Mouse (Mus musculus) midbrain, embryonic 10.5 days (tissue): ENCODE data around the gene Fance. TPM values are rescaled to one million over a fixed set of nuclear protein-coding genes. Genes with fewer than 3 reads are reported as not detected.

Experiments used
- DNase-seq: peaks from one replicate; pipeline ENCODE4 v3.0.0-alpha.2; 2017; ENCODE audit warnings: low spot score
- H3K27ac ChIP-seq: fragments of 300-500 bp; sonication (generic); replicated peaks from 2 replicates; pipeline ENCODE4 v1.5.1; 2016; ENCODE audit warnings: mild to moderate bottlenecking
- H3K27me3 ChIP-seq: fragments of 300-500 bp; sonication (generic); 2 replicates; pipeline ENCODE4 v1.6.1; 2016; ENCODE audit warnings: low read depth, mild to moderate bottlenecking; ENCODE audit not compliant: poor library complexity, severe bottlenecking
- H3K36me3 ChIP-seq: fragments of 300-500 bp; sonication (generic); 2 replicates; pipeline ENCODE4 v1.6.1; 2016; ENCODE audit warnings: mild to moderate bottlenecking, moderate library complexity
- H3K4me1 ChIP-seq: fragments of 300-500 bp; sonication (generic); 2 replicates; pipeline ENCODE4 v1.6.1; 2016
- H3K4me3 ChIP-seq: fragments of 300-500 bp; sonication (generic); 2 replicates; pipeline ENCODE4 v1.5.1; 2016; ENCODE audit warnings: mild to moderate bottlenecking, moderate library complexity
- H3K9me3 ChIP-seq: fragments of 300-500 bp; sonication (generic); replicated peaks from 2 replicates; pipeline ENCODE4 v1.6.1; 2016; ENCODE audit warnings: mild to moderate bottlenecking
- WGBS: fragments of 180-500 bp; shearing (Covaris S2); methylation state at CpG from one replicate; pipeline ENCODE4 v1.1.7; 2016; 5-methylcytosine and 5-hydroxymethylcytosine counted together
- polyA plus RNA-seq: library from polyadenylated mRNA; unstranded; fragments of >200 nt; fragmentation: Nextera tagmentation; extraction: Ambion mirVana; gene quantifications from 2 replicates; pipeline ENCODE4 v1.2.1, GENCODE M21; 2016

Fance gene
- polyA plus RNA-seq, 1 experiment from 2014 or later = 30.8 TPM

GRCm38 (mm10) chr17:28298888-28299287 lies 14.4 kb upstream of the Fance start:
- DNase-seq = no peak
- Histone ChIP-seq H3K27ac (peak overlapping the region; percentile 77; the same call in 1 of the 2 replicates), H3K9me3 (no peaks in the 10 kb centered on the region), H3K27me3 (no peaks in the 10 kb centered on the region), H3K4me1 (peaks cover 42% of the 10 kb centered on the region), H3K36me3 (peaks cover 21% of the 10 kb centered on the region), H3K4me3 (no peak overlapping the region)
- 96% methylated on average over 17 of the region's 17 CpGs for WGBS

GRCm38 (mm10) chr17:28299669-28300320 lies 13.5 kb upstream of the Fance start:
- H3K4me3 ChIP-seq = peak overlapping the region; percentile 14; the same call in 1 of the 2 replicates
- H3K9me3 ChIP-seq = no peaks in the 10 kb centered on the region
- peaks cover 45% of the 10 kb centered on the region for H3K4me1 ChIP-seq
- H3K27me3 ChIP-seq = no peaks in the 10 kb centered on the region
- peak overlapping the region; percentile 77 for H3K27ac ChIP-seq
- H3K36me3 ChIP-seq = peaks cover 21% of the 10 kb centered on the region
- WGBS = 55% methylated on average over 11 of the region's 11 CpGs
- DNase-seq = no peak

GRCm38 (mm10) chr17:28300323-28300722 lies 13.0 kb upstream of the Fance start:
- H3K4me1 ChIP-seq = peaks cover 40% of the 10 kb centered on the region
- peak overlapping the region; percentile 77 for H3K27ac ChIP-seq
- H3K27me3 ChIP-seq = no peaks in the 10 kb centered on the region
- WGBS = 22% methylated on average over 9 of the region's 9 CpGs
- no peak overlapping the region for H3K4me3 ChIP-seq
- H3K9me3 ChIP-seq = no peaks in the 10 kb centered on the region
- H3K36me3 ChIP-seq = peaks cover 21% of the 10 kb centered on the region
- DNase-seq = peak; percentile 51

GRCm38 (mm10) chr17:28300850-28301249 lies 12.5 kb upstream of the Fance start:
- Histone ChIP-seq H3K4me1 (peaks cover 38% of the 10 kb centered on the region), H3K36me3 (peaks cover 21% of the 10 kb centered on the region), H3K4me3 (no peak overlapping the region), H3K27me3 (no peaks in the 10 kb centered on the region), H3K9me3 (no peaks in the 10 kb centered on the region), H3K27ac (peak overlapping the region; percentile 77)
- 72% methylated on average over 3 of the region's 3 CpGs for WGBS
- no peak for DNase-seq

GRCm38 (mm10) chr17:28305172-28305571 lies 8.1 kb upstream of the Fance start:
- H3K36me3 ChIP-seq = no peaks in the 10 kb centered on the region
- peaks cover 27% of the 10 kb centered on the region for H3K4me1 ChIP-seq
- DNase-seq = no peak
- 59% methylated on average over 10 of the region's 10 CpGs for WGBS
- H3K9me3 ChIP-seq = no peaks in the 10 kb centered on the region
- no peak overlapping the region for H3K4me3 ChIP-seq
- no peaks in the 10 kb centered on the region for H3K27me3 ChIP-seq
- H3K27ac ChIP-seq = no peak overlapping the region

- Histone ChIP-seq H3K27me3 (no peaks in the 10 kb centered on the region), H3K9me3 (no peaks in the 10 kb centered on the region), H3K36me3 (no peaks in the 10 kb centered on the region), H3K4me1 (peaks cover 19% of the 10 kb centered on the region), H3K27ac (peak overlapping the region; percentile 57; the same call in 1 of the 2 replicates), H3K4me3 (no peak overlapping the region)
- peak; percentile 86 for DNase-seq
- WGBS = 21% methylated on average over 18 of the region's 18 CpGs
These were observed 4.8 kb upstream of the Fance start for GRCm38 (mm10) chr17:28308297-28309195.

- Histone ChIP-seq H3K4me1 (peaks cover 32% of the 10 kb centered on the region), H3K36me3 (peaks cover 7% of the 10 kb centered on the region), H3K27ac (no peak overlapping the region), H3K9me3 (no peaks in the 10 kb centered on the region), H3K27me3 (no peaks in the 10 kb centered on the region), H3K4me3 (no peak overlapping the region)
- no peak for DNase-seq
- WGBS = 84% methylated on average over 3 of the region's 3 CpGs
These were observed 2.5 kb upstream of the Fance start for GRCm38 (mm10) chr17:28310831-28311230.

GRCm38 (mm10) chr17:28311366-28312132 lies 1.8 kb upstream of the Fance start:
- H3K27ac ChIP-seq = no peak overlapping the region
- peaks cover 14% of the 10 kb centered on the region for H3K36me3 ChIP-seq
- H3K27me3 ChIP-seq = no peaks in the 10 kb centered on the region
- WGBS = 84% methylated on average over 5 of the region's 5 CpGs
- peaks cover 39% of the 10 kb centered on the region for H3K4me1 ChIP-seq
- no peaks in the 10 kb centered on the region for H3K9me3 ChIP-seq
- no peak for DNase-seq
- H3K4me3 ChIP-seq = no peak overlapping the region

GRCm38 (mm10) chr17:28312232-28313211 lies 797 bp upstream of the Fance start:
- Histone ChIP-seq H3K36me3 (peaks cover 24% of the 10 kb centered on the region), H3K27me3 (no peaks in the 10 kb centered on the region), H3K4me1 (peaks cover 48% of the 10 kb centered on the region), H3K27ac (peak overlapping the region; percentile 95), H3K9me3 (no peaks in the 10 kb centered on the region), H3K4me3 (peak overlapping the region; percentile 94)
- WGBS = 28% methylated on average over 17 of the region's 17 CpGs
- no peak for DNase-seq

- peak overlapping the region; percentile 95 for H3K27ac ChIP-seq
- H3K4me3 ChIP-seq = peak overlapping the region; percentile 94
- H3K9me3 ChIP-seq = no peaks in the 10 kb centered on the region
- H3K36me3 ChIP-seq = peaks cover 37% of the 10 kb centered on the region
- H3K4me1 ChIP-seq = peaks cover 42% of the 10 kb centered on the region
- no peak for DNase-seq
- no peaks in the 10 kb centered on the region for H3K27me3 ChIP-seq
- WGBS = 4% methylated on average over 11 of the region's 11 CpGs
These were observed 534 bp downstream of the Fance start for GRCm38 (mm10) chr17:28313880-28314225.

- H3K4me3 ChIP-seq = no peak overlapping the region
These were observed 2.4 kb downstream of the Fance start for GRCm38 (mm10) chr17:28315611-28316160.

More at GRCm38 (mm10) chr17:28315611-28316160, 2.4 kb downstream of the Fance start:
- Histone ChIP-seq H3K36me3 (peaks cover 53% of the 10 kb centered on the region), H3K27ac (no peak overlapping the region), H3K27me3 (no peaks in the 10 kb centered on the region), H3K9me3 (no peaks in the 10 kb centered on the region), H3K4me1 (peaks cover 42% of the 10 kb centered on the region)
- 89% methylated on average over 20 of the region's 20 CpGs for WGBS
- no peak for DNase-seq
